Mouse (Mus musculus): Measurements from ENCODE around the gene Trpc4ap.

Gene Trpc4ap

GRCm38 (mm10) chr2:155640656-155641055 is 51.5 kb downstream of the Trpc4ap start:
- DNase-seq (ENCODE audit: inconsistent ontology term): no peak

DNA sequence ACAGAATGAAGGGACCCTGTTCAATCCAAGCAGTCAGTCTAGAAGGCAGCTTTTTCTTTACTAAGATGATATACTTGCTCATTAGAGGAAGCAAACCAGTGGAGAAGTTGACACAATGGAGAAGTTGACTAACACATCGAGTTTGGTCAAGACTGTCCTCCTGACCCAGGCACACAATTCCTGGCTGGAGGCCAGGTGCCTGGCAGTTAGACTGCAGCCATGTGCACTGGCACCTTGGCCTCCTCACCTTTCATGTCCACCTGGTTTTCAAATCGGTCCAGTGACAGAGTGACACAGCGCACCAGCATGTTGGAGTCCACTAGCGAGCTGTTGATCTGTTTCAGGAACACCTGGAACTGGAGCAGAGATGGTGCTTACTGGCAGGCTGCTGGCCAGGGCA is 54.8 kb downstream of the Trpc4ap start:
- DNase-seq (ENCODE audit: inconsistent ontology term): no peak

GRCm38 (mm10) chr2:155636881-155637280 is 55.3 kb downstream of the Trpc4ap start:
- DNase-seq (ENCODE audit: inconsistent ontology term): no peak

DNA sequence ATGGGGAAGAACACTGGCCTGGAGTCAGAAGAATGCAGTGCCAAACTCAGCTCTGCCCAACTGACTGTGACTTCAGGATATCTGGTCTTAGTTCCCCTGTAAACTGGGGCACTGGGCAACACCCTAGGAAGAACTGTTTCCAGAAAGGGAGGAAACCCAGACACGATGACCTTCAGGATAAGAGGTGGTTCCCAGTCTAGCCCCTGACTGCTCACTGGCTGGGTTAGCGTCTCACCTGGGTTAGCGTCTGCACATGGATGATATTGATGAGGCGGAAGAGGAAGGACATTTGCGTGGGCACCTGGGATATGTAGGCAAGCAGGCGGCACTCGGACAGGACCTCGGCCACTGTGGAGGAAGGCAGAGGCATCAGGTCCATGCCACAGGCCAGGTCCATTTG is 56.2 kb downstream of the Trpc4ap start:
- no peak for DNase-seq (ENCODE audit: inconsistent ontology term)

GRCm38 (mm10) chr2:155634562-155634961 is 57.6 kb downstream of the Trpc4ap start:
- DNase-seq (ENCODE audit: inconsistent ontology term): no peak

DNA sequence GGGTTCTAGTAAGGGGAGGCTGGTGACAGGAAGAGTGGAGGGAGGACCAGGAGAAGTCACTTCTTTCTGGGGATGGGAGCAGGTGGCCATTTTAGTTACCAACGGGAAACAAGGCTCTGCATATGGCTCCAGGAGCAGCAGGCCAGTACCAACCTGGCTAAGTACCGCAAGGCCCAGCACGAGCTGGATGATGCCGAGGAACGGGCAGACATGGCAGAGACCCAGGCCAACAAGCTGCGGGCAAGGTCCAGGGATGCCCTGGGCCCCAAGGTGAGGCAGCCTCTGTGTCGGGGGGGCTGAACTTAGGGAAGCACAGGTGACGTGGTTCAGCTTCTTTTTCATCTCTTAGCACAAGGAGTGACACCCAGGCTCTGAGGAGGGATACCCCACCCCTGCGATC is 58.5 kb downstream of the Trpc4ap start:
- DNase-seq (ENCODE audit: inconsistent ontology term): no peak

- DNase-seq (ENCODE audit: inconsistent ontology term): no peak
Measured at GRCm38 (mm10) chr2:155633121-155633520, 59.1 kb downstream of the Trpc4ap start.

- no peak for DNase-seq (ENCODE audit: inconsistent ontology term)
Measured at GRCm38 (mm10) chr2:155632138-155632936, 59.8 kb downstream of the Trpc4ap start.

- DNase-seq (ENCODE audit: inconsistent ontology term): no peak
Measured at GRCm38 (mm10) chr2:155630590-155631416, 61.4 kb downstream of the Trpc4ap start.

- no peak for DNase-seq (ENCODE audit: inconsistent ontology term)
Measured at GRCm38 (mm10) chr2:155630153-155630552, 62.0 kb downstream of the Trpc4ap start.

DNA sequence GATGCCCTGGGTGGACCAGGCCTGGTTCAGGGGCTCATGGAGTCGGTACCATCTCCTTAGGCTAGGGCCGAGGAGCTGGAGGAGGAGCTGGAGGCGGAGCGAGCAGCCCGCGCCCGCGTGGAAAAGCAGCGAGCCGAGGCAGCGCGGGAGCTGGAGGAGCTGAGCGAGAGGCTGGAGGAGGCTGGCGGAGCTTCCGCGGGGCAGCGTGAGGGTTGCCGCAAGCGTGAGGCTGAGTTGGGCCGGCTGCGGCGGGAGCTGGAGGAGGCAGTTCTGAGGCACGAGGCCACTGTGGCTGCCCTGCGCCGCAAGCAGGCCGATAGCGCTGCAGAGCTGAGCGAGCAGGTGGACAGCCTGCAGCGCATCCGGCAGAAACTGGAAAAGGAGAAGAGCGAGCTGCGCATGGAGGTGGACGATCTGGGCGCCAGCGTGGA is 62.9 kb downstream of the Trpc4ap start:
- peak; percentile 45 for DNase-seq (ENCODE audit: inconsistent ontology term)

- DNase-seq (ENCODE audit: inconsistent ontology term): no peak
Measured at GRCm38 (mm10) chr2:155628519-155628918, 63.7 kb downstream of the Trpc4ap start.

- no peak for DNase-seq (ENCODE audit: inconsistent ontology term)
Measured at GRCm38 (mm10) chr2:155628112-155628511, 64.1 kb downstream of the Trpc4ap start.

- DNase-seq (ENCODE audit: inconsistent ontology term): peak; percentile 71
Measured at GRCm38 (mm10) chr2:155627030-155627738, 65.0 kb downstream of the Trpc4ap start.

DNA sequence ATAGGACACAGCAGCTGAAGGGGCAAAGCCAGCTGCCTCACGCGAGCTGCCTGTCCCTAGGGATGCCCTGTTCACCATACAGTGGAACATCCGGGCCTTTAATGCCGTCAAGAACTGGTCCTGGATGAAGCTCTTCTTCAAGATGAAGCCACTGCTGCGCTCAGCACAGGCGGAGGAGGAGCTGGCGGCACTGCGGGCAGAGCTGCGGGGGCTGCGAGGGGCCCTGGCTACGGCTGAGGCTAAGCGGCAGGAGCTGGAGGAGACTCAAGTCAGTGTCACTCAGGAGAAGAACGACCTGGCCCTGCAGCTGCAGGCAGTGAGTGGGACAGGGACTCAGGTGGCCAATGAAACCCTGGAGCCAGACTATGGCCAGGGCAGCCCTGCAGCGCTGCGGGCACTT is 65.9 kb downstream of the Trpc4ap start:
- no peak for DNase-seq (ENCODE audit: inconsistent ontology term)

GRCm38 (mm10) chr2:155624730-155625129 is 67.5 kb downstream of the Trpc4ap start:
- peak; percentile 51 for DNase-seq (ENCODE audit: inconsistent ontology term)

DNA sequence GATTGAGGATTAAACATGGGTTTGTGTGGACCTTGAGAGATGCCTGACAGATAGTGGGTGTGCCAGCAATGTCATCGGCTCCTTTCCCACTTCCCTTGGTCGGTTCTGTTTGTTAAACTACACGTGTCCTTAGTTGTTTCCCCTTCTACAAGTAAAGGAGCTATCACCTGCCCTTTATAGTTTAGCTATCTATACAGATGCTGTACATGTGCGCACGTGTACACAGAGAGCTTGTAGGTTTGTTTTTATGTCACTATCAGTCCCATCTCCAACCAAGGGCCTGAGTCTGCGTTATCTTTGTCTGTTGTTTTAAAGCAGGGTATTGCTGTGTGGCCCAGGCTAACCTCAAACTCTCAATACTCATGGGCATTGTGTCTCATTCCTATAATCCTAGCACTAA is 68.2 kb downstream of the Trpc4ap start:
- DNase-seq (ENCODE audit: inconsistent ontology term): no peak

DNA sequence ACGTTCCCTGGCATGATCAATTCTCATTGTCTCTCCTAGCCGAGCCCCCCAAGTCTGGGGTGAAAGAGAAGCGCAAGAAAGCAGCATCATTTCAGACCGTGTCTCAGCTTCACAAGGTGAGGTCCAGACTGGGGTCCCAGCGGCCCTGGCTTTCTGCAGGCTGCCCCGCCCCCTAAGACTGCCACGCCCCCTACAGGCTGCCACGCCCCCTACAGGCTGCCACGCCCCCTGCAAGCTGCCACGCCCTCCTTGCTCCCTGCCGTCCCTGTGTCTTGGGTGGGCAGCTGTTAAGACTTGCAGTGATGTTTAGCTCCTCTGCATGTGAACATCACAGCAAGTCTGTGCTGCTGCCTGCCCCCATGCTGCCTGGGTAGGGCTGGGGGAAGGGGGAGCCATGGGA is 69.6 kb downstream of the Trpc4ap start:
- no peak for DNase-seq (ENCODE audit: inconsistent ontology term)

GRCm38 (mm10) chr2:155619817-155620216 is 72.4 kb downstream of the Trpc4ap start:
- DNase-seq (ENCODE audit: inconsistent ontology term): peak; percentile 88

- DNase-seq (ENCODE audit: inconsistent ontology term): no peak
Measured at GRCm38 (mm10) chr2:155616971-155617370, 75.2 kb downstream of the Trpc4ap start.

- DNase-seq (ENCODE audit: inconsistent ontology term): no peak
Measured at GRCm38 (mm10) chr2:155613953-155614352, 78.2 kb downstream of the Trpc4ap start.

DNA sequence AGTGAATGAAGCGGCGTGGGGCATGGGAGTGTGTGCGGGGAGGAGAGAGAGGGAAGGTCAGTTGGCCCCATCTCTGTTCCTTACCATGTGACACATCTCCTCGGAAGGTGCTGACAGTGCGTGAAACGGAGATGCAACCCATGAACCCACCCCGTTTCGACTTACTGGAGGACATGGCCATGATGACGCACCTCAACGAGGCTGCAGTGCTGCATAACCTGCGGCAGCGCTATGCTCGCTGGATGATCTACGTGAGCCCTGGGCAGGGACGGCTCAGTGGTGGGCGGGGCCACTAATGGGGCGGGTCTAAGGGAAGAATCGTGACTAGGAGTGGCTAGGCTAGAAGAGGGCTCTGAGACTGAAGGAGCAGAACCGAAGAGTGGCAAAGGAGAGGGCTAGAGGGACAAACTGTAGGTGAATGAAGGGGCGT is 78.8 kb downstream of the Trpc4ap start:
- DNase-seq (ENCODE audit: inconsistent ontology term): peak; percentile 62

All from Muller cell, postnatal 12 days (primary cell).